Mouse (Mus musculus): ENCODE measurements around the gene Mrpl22.

The Mrpl22 gene

DNA sequence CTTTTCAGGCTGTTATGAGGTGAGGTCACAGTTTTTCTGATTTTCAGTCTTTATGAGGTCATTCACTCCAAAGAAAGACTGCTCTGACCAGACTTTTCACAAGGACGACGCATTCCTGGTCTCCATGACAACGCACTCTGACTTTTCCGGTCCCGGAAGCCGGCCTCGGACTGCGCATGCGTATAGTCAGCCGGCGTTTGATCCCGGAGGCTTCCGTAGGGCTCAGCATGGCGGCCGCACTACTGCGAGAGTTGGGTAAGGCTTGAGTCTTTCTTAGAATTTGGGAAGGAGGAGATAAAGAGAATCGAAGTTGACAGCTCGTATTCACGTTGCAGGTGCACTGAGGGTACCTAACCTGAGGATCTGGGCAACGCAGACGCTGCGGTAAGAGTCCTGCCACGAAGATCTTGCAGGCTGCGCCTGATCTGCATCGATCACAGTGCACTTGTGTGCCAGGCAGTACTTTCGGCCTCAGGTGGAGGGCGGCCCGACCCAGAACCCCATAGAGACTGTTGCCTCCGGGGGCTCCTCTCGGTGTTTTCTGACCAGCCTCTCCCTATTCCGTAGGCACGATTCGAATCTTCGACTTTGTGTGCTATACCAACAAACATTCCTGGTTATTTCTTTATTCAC lies at the start of gene Mrpl22:
Mrpl22 (plus strand) TSS at position 203 of the 633 bp plus-strand sequence.
- peak; percentile 96 for DNase-seq (ENCODE audit: low read depth, low spot score)

DNA sequence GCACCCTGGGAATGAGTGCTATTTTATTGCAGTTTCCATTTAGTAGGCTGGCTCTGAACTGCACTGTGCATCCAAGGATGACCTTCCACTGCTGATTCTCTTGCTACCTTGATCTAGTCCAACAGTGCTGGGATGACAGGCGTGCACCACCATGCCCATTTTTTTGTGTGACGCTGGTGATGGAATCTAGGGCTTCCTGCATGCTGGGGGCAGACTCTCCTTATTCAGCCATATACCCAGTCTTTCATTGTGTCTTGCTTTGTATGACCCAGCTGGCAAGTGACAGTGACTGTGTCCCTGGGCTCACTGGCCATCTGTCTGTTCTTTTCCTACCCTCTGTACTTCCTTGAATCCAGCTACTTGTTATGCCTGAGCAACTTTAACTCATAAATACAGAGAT lies 47.8 kb upstream of the Mrpl22 start:
- DNase-seq (ENCODE audit: low read depth, low spot score): no peak

GRCm38 (mm10) chr11:58125021-58125420 lies 46.4 kb upstream of the Mrpl22 start:
- no peak for DNase-seq (ENCODE audit: low read depth, low spot score)

- DNase-seq (ENCODE audit: low read depth, low spot score): no peak
Measured at GRCm38 (mm10) chr11:58126397-58127160, 44.9 kb upstream of the Mrpl22 start.

DNA sequence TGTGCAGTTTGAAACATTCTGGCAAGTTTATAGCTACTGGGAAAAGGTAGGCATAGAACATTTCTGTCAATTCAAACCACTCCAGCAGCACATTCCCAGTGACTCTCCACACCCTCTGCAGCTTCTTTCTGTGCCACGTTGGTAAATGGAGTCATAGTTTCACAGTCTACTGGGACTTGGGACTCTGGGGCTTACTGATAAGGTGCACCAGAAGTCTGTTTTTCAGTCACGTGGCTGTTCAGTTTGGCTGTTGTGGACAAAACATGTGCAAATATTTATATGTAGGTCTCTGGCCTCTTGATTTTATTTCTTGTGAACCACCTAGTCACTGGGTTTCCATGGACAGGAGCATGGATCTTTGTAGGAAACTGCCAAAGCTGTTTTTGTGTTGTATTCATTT lies 43.9 kb upstream of the Mrpl22 start:
- DNase-seq (ENCODE audit: low read depth, low spot score): no peak

GRCm38 (mm10) chr11:58129302-58129843 lies 42.1 kb upstream of the Mrpl22 start:
- no peak for DNase-seq (ENCODE audit: low read depth, low spot score)

DNA sequence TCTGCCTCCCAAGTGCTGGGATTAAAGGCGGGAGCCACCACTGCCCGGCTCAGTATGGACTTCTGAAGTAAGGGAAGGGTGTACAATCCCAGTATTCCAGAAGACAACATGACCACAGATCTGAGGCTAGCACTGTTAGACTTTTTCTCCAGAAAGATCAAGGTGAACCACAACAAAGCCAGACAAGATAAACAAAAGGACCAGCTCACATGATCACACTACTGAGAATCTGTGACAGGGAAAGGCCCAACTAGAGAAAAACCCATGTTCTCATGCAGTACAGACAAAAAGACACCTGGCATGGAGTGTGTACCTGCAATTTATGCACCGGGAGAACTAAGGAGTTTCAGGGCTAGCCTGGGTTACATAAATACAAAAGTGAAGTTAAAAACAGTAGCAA lies 39.4 kb upstream of the Mrpl22 start:
- DNase-seq (ENCODE audit: low read depth, low spot score): peak; percentile 23

DNA sequence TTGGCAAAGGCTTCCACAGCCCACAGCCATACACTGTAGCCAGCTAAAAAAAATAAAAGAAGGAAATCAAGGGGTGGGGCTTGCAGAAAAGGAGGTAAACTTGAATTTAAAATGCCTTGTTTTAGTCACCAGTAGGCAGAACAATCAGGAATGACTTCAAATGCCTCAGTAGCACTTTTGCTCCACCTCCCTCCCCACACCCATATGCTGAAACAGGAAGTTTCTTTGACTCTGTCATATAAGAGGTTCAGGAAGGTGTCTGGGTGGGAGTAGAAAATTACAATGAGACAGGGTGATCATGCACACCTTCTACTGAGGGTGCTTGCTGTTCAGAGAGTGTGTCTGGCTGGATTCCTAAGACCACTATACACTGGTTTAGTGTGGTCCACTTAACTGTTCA lies 36.6 kb upstream of the Mrpl22 start:
- DNase-seq (ENCODE audit: low read depth, low spot score): peak; percentile 34

DNA sequence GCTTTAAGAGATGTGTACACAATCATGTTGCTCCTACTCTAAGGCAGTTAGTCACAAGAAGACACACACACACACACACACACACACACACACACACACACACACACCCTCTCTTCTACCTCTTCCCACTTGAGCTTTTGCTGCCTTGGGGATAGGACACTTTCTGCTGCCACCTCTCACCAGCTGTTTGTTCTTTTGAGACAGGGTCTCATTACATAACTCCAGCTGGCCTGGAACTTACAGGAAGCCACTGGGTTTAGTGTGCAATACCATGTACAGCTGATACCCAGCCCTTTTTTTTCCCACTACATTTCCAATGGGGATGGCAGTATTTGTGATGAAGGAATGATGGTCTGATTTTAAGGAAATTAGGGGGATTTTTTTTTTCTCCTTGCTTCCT lies 36.2 kb upstream of the Mrpl22 start:
- no peak for DNase-seq (ENCODE audit: low read depth, low spot score)

GRCm38 (mm10) chr11:58136677-58137076 lies 34.8 kb upstream of the Mrpl22 start:
- DNase-seq (ENCODE audit: low read depth, low spot score): no peak

- DNase-seq (ENCODE audit: low read depth, low spot score): peak; percentile 41
Measured at GRCm38 (mm10) chr11:58138821-58139220, 32.6 kb upstream of the Mrpl22 start.

DNA sequence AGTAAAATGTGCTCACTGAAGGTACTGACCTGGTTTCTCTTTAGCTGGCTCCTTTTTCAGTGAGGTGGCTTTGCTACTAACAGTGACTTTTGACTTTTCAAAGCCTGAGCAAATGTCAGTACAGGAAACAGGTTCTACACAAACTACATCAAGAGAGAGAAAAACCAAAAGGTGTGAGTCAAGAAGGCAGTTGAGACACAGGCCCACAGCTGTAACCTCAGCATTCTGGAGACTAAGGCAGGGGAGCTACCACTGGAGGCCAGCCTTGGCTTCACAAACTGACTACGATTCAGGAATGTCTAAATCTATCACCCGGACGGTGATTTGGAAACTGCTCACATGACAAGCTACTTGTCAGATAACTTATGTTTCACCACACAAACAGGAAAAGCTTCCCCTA lies 32.0 kb upstream of the Mrpl22 start:
- peak; percentile 37 for DNase-seq (ENCODE audit: low read depth, low spot score)

DNA sequence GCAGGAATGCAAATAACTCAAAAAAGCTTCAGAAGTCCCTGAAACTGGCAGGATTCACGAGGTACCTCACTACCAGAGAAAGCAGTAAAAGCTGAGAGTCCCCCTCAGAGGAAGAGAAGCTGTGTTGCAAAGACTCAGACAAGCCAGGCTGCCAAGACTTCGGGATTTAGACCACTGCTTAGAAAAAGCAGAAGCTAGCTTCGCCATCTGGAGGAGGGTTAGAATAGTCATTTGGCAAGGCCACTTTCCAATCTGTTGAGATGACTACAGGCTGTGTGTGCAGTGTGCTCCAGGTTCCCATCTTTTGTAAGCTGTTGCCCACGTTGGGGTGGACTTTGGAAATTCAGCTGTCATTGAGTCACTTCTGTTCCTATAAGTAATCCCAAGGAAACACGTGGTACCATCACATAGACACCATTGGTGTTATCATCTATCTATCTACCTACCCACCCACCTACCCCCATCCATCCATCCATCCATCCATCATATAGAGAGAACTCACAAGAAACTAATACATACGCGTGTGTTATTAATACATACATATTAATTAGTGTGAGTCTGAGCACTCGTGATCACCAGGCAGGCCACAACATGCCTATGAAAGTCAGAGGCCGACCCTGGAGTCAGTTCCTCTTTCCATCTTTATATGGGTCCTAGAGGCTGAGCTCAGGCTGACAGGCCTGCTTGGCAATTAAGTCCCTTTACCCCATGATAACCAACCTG lies 27.6 kb upstream of the Mrpl22 start:
- DNase-seq (ENCODE audit: low read depth, low spot score): no peak

DNA sequence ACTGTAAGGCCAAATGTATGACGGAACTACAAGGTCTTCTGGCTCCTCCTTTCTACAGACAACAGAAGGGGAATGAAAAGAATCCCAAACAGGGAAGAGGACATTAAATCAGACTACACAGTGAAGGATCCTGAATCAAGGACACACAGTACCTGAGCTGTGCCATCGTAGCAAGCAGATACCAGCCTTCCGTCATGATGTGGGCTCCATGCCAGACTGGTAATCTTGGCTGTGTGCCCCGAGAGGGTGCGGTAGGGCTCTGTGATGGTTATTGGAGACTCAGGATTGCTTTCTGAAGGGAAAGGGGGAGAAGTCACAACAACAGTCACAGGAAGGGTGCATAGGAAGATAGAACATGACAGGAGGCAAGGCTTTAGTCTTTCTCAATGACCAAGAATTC lies 25.2 kb upstream of the Mrpl22 start:
- DNase-seq (ENCODE audit: low read depth, low spot score): no peak

GRCm38 (mm10) chr11:58155458-58155857 lies 16.0 kb upstream of the Mrpl22 start:
- DNase-seq (ENCODE audit: low read depth, low spot score): no peak

DNA sequence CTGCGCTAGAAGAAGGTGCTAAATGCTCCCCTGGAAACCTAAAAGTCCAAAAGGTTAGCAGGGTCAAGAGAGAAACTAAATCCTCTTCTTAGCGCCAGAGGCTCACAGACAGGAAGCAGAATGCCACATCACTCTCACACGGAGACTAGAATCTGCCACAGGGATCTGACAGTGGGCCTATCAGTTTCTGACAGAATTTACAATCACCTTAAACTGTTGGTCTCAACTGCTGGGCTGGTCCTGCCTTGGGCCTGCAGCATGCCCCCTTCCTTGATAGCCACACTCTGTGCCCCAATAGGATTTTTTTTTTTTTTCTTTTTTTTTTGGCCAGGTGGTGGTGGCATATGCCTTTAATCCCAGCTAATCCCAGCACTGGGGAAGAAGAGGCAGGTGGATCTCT lies 14.6 kb upstream of the Mrpl22 start:
- DNase-seq (ENCODE audit: low read depth, low spot score): no peak

- DNase-seq (ENCODE audit: low read depth, low spot score): peak; percentile 49
Measured at GRCm38 (mm10) chr11:58165072-58165471, 6.4 kb upstream of the Mrpl22 start.

DNA sequence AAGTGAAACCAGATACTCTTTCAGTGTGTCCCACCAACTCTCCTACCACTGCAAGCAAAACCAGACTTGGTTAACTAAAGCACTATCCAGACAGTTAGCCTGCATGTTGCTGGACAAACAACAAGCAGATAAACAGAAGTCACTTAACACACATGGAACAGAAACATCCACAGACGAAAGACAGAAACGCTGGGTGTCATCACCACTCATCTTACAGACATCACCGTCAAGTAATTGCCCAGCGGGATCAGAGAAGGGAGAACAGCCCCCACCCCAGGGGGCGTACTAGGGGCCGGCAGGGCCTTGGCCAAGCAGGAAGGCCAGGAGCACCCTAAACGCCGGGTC lies 3.7 kb upstream of the Mrpl22 start:
- no peak for DNase-seq (ENCODE audit: low read depth, low spot score)

GRCm38 (mm10) chr11:58168167-58168915 lies 3.1 kb upstream of the Mrpl22 start, which contains the start of gene Gemin5:
Gene Gemin5 (minus strand): TSS chr11:58168539.
- peak; percentile 89 for DNase-seq (ENCODE audit: low read depth, low spot score)

DNA sequence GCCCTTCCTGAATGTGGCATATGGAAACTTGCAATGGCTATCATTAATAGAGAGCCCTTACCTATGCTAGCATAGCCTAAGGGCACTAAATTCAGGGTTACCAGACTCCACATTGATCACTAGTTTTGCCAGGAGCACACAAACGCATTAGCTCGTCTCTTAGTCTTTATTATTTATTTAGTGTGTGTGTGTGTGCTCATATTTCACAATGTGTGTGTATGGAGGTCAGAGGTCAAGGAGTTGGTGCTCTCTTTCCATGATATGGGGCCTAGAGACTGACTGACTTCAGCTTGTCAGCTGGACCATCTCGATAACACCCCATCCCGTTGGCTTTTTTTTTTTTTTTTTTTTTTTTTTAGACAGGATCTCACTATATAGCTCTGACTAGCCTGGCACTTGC lies 1.8 kb upstream of the Mrpl22 start:
- no peak for DNase-seq (ENCODE audit: low read depth, low spot score)

GRCm38 (mm10) chr11:58179563-58179962 lies 8.1 kb downstream of the Mrpl22 start:
- peak; percentile 95 for DNase-seq (ENCODE audit: low read depth, low spot score)

DNA sequence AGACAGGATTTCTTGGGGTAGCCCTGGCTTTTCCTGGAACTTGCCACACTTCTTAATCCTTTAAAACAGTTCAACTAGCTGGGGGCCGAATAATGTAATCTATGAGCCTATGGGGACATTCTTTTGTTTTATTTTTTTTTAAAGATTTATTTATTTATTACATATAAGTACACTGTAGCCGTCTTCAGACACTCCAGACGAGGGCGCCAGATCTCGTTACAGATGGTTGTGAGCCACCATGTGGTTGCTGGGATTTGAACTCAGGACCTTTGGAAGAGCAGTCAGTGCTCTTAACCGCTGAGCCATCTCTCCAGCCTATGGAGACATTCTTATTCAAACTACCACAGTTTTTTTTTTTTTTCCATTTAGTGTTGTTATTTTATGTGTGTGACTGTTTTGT lies 8.5 kb downstream of the Mrpl22 start:
- peak; percentile 48 for DNase-seq (ENCODE audit: low read depth, low spot score)
